Mouse (Mus musculus) left cerebral cortex, adult 8-10 months (tissue): ENCODE measurements around the gene Gsn. TPM values are rescaled to one million over a fixed set of nuclear protein-coding genes. Genes with fewer than 3 reads are reported as not detected.

Source experiments
- DNase-seq, 2 experiments: peaks; one replicate each; pipeline ENCODE4 v3.0.0; 2022; ENCODE audit warnings: low spot score in 2 of 2
- total RNA-seq, 4 experiments: library from RNA; stranded (reverse); gene quantifications; 2 replicates each; pipeline ENCODE4 v1.2.4; 2022

The Gsn gene
- total RNA-seq, 4 experiments from 2014 or later = 49.8 to 64.6 (median 59.3) TPM

- DNase-seq = peak in 1 of 2 experiments; percentile 18
Measured at GRCm38 (mm10) chr2:35322404-35323164, 66.4 kb downstream of the Gsn start.

- DNase-seq = no peak
Measured at GRCm38 (mm10) chr2:35325930-35326329, 69.8 kb downstream of the Gsn start.

- no peak for DNase-seq
Measured at GRCm38 (mm10) chr2:35326931-35327330, 70.8 kb downstream of the Gsn start.

GRCm38 (mm10) chr2:35327583-35327982 lies 71.4 kb downstream of the Gsn start:
- DNase-seq = no peak

- DNase-seq = no peak
Measured at GRCm38 (mm10) chr2:35328064-35328792, 72.0 kb downstream of the Gsn start.

- DNase-seq = no peak
Measured at GRCm38 (mm10) chr2:35329061-35329460, 72.9 kb downstream of the Gsn start.

GRCm38 (mm10) chr2:35331205-35331604 lies 75.0 kb downstream of the Gsn start:
- DNase-seq = no peak

GRCm38 (mm10) chr2:35333670-35334069 lies 77.5 kb downstream of the Gsn start:
- no peak for DNase-seq

- no peak for DNase-seq
Measured at GRCm38 (mm10) chr2:35335620-35336019, 79.4 kb downstream of the Gsn start.

GRCm38 (mm10) chr2:35336388-35337280 lies 80.5 kb downstream of the Gsn start, which contains the start of gene Stom:
Gene Stom, minus strand, starts transcription at chr2:35336976.
- DNase-seq = peak; percentile 96

GRCm38 (mm10) chr2:35337419-35337818 lies 81.2 kb downstream of the Gsn start:
- no peak for DNase-seq

GRCm38 (mm10) chr2:35338036-35338435 lies 81.9 kb downstream of the Gsn start:
- no peak for DNase-seq

GRCm38 (mm10) chr2:35338707-35339106 lies 82.5 kb downstream of the Gsn start:
- no peak for DNase-seq

- no peak for DNase-seq
Measured at GRCm38 (mm10) chr2:35342605-35343004, 86.4 kb downstream of the Gsn start.

- no peak for DNase-seq
Measured at GRCm38 (mm10) chr2:35345984-35346383, 89.8 kb downstream of the Gsn start.

GRCm38 (mm10) chr2:35349184-35349583 lies 93.0 kb downstream of the Gsn start:
- DNase-seq = no peak

Other genes with a start within 250 kb of the Gsn start
- gene Hc, start 194.9 kb upstream of the Gsn start, total RNA-seq = under 1 TPM; 0.09 to 0.44 (median 0.27) TPM
- gene AI182371, start 154.8 kb upstream of the Gsn start, total RNA-seq = under 1 TPM in 3 of 4 experiments, not detected in 1; 0.42 to 0.60 (median 0.59) TPM
- gene Cntrl, start 146.9 kb upstream of the Gsn start, total RNA-seq = 10 to 100 TPM in 3 of 4 experiments, 1 to 10 TPM in 1; 8.6 to 11.0 (median 10.8) TPM
- 100 to 1,000 TPM; 221 to 237 (median 224) TPM for gene Rab14, start 55.3 kb upstream of the Gsn start, total RNA-seq
- gene Stom, start 80.6 kb downstream of the Gsn start, total RNA-seq = 10 to 100 TPM in 2 of 4 experiments, 1 to 10 TPM in 2; 9.5 to 12.0 (median 10.4) TPM
- not detected for gene 4930568D16Rik, start 111.3 kb downstream of the Gsn start, total RNA-seq
- not detected for gene 4930402F06Rik, start 140.8 kb downstream of the Gsn start, total RNA-seq
- gene Ggta1, start 206.9 kb downstream of the Gsn start, total RNA-seq = 1 to 10 TPM; 4.0 to 7.7 (median 5.6) TPM